Mouse (Mus musculus): ENCODE measurements at regions not wholly inside any gene's neighbourhood (a gene's known extent, or its start where the extent isn't known, plus 50 kb on each side); places are given as distances from the start of the nearest gene placed in this dataset.

DNA sequence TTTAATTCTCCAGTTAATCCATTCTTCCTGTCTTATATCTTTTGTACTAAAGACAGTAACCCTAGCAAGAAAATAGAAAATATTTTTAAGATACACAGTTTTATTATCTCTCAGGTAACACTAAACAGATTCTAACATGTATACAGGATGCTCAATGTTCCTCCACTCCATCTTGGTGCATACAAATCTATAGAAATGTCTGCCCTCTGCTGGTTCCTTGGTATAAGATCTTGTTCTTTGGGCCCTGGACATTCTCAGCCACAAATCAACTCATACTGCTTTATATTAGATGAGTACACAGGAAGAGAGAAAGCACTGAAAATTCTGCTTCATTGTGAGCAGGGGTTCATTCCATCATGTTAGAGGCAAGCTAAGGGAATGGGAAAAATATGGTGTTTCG, 260.6 kb downstream of the Lipi start:
- ATAC-seq (replicated peaks; ENCODE audit: low read depth, poor library complexity, severe bottlenecking), result peak; percentile 94

DNA sequence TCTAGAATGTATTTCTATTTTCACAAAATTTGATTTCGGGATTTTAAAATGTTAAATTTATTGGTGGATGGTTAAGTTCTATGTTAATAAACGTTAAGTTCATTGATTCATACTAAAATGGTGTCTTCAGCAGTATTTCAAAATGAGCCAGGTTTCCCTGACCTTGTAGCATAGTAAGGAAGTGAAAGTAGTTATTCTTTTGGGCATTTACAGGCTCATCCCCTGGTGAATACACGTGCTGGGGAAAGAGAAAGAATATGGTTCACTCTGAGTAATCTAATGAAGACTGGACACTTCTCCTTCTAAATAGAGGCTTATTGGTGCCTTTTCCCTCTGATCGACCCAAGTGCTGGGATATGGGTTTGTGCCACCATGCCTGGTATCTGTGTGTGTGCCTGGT, 281.1 kb downstream of the Lipi start:
- no peak for ATAC-seq (replicated peaks; ENCODE audit: low read depth, poor library complexity, severe bottlenecking)

DNA sequence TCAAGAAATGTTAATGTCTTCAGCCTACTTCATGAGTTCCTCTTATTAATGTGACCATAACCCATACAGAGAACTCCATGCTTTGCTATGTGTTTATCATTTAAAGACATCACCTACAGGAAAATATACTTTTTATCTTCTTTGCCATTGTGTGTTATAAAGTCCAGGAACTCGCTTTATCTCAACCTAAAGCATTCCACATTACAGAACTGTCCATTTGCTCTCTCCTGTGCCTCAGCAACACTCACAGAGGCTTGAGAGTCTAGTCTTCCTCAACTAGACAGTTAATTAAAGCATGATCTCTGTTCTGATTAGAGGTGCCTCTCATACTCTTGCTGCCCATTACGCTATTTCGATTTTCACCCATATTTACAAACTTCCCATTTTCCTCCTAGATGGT, 288.4 kb downstream of the Lipi start:
- ATAC-seq (replicated peaks; ENCODE audit: low read depth, poor library complexity, severe bottlenecking), result 0 out of 2 replicates have a peak, but pooled peaks have one; percentile 11

DNA sequence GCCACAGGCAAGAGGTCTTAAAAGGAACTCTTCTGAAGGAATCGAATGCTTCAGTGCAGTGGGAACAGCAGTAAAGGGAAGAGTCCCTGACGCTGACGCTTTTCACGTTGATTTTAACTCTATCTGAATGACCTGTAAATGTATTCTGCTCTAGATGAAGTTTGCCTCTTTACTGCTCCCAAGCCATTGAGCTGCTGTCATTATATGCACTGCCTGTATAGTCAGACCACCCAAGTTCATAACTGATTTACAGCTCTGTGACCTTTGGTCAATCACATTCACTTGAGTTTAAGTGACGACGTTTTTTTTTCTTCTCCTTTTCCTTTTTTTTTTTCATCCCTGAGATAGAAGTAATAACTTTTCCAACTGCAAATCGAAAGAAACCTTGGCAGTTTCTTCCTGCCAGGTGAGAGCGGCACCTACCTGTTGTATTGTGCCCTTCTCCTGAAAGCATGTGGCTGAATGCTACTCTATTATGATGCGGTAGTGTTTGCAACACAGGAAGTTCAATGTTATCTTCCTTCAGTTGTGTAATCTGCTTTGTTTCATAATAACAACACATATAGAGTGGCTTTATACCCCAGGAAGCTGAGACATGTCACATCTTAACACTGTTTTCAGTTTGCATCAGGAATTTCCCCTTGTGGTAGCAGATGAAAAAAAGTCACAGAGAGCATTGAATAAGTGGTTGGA, 293.0 kb downstream of the Lipi start:
- peak; percentile 68 for ATAC-seq (replicated peaks; ENCODE audit: low read depth, poor library complexity, severe bottlenecking)

DNA sequence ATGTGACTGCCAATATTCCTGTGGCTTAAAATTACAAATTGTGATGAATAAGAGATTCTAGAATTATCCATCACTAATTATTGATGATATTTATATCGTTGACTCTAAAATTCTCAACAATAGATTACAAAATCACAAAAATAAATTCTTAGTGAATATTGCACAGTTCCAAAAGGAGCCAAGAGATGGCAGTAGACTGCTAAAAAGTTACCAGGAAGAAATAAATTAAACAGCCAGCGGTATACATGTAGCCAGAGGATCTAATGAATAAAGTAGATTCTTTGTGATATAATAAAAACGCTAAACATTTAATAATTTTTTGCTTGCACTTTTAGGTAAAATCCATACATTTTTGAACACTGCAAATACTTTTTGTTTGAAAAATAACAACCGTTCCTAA, 294.7 kb downstream of the Lipi start:
- ATAC-seq (replicated peaks; ENCODE audit: low read depth, poor library complexity, severe bottlenecking), result peak; percentile 78; the same call in 1 of the 2 replicates

DNA sequence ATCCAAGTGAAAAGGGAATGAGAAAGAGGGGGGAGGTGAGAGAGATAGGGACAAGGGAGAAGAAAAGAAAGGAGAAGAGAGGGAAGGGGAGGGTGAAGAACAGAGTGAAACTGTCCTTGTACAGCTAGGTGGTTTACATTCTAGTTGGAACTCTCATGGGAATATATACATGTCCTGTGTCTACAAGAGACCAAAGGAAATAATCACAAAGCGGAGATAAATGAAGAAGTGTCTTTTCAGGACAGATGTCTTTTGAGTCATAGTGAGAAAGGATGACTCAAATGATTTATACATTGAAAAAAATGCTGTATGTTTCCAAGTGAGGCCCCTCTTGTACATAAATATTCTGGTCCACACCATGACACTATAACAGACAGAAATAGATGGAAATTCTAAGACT, 298.7 kb downstream of the Lipi start:
- no peak for ATAC-seq (replicated peaks; ENCODE audit: low read depth, poor library complexity, severe bottlenecking)

DNA sequence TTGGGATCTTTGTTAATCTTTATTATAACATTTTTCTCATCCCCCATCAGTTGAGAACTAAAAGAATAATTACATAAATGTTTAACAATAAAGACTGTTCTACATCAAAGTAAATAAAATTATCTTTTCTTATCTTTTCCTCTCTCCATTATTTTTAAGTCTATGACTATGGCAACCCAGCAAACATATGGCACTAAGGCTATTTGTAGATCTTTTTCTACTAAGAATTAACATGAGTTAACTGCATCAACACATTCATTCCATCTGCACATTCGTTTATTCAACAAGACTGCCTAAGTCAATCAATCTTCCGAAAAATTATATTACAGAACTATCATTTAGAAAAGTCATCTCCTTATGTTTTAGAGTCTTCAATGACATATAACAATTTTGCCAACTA, 300.1 kb downstream of the Lipi start:
- ATAC-seq (replicated peaks; ENCODE audit: low read depth, poor library complexity, severe bottlenecking), result no peak

DNA sequence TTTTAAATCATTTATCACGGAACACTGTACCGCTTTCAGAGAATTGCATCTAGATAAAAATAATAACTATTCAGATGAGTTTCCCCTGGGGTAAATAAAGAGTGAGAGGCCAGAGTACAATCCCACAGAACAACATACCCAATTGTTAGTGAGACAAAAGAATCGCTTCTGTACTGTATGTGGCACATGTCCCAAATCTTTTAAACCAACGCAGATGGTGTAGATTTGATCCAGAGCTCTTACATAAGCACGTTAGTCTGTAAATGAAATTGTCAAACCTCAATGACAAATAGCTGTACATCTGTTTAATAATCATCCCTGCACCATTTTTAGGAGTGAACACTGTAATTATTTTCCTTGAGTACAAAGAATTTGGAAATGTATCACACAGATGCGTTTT, 322.0 kb downstream of the Lipi start:
- ATAC-seq (replicated peaks; ENCODE audit: low read depth, poor library complexity, severe bottlenecking), result no peak

DNA sequence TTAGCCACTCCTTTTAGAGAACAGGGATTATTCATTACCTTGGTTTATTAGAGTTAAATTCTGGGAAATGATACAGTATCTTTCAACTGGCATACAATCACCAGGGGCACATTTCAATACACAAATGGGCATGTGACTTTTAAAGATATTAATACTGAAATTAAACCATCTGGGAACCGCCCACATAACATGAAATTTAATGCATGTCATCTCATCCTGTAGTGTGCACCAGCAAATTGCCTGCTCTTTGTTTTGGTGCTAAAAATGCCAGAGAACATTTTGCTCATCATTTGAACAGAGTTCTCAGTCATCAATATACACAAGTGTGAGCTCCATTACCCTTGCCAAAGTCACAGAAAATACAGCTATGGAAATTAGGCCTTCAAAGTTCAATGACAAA, 330.9 kb downstream of the Lipi start:
- no peak for ATAC-seq (replicated peaks; ENCODE audit: low read depth, poor library complexity, severe bottlenecking)

DNA sequence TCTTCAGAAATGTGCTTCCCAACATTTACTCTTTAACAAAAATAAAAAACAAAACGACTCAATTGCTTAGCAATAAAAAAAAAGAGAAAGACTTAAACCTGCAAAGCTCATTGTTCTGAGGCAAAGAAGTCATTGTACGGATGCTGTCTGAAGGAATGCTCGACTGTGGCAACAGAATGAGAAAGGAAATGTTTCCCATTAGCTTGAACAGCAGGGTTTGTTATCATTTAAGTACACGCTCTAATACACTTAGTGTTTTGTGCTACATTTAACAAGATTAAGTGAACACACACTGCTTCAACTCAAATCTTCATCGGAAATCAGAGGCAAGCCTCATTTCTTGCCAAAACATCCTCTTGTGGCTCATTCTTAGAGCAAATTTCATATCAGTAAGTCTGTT, 336.7 kb downstream of the Lipi start:
- no peak for ATAC-seq (replicated peaks; ENCODE audit: low read depth, poor library complexity, severe bottlenecking)

DNA sequence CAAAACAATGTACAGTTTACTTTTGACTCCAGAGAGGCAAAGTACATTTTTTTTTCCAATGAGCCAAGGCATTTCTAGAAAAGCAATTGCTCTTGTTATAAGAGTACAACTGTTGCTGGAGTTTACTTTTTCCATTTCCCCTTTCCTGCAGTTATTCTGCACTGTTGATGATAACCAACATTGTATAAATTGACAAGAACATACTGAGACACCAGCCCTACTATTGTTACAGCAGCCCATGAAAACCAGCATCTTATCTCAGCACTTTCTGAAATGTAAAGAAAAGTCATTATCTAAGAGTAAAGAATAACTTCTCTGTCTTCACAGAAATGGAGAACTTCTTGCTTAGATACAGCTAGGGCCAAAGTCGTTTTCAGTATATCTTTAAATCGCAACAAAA, 345.5 kb downstream of the Lipi start:
- no peak for ATAC-seq (replicated peaks; ENCODE audit: low read depth, poor library complexity, severe bottlenecking)

DNA sequence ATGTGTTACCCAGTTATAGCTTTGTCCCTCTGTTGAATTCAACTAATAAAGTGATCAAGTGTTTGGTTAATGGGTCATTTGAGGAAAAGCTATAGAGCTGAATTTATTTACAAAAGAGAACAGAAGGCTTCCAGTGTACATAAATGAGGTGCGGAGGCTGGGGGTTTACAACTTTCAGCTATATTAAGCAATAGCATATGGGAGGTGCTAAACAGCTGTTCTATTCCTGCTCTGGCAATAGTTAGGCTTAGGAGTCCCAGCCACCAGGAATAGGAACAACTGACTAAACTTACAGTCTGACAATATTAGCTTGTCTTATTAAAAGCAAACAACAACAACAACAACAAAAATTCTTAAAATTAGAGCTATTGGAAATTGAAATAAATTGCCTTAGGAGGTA, 353.7 kb downstream of the Lipi start:
- no peak for ATAC-seq (replicated peaks; ENCODE audit: low read depth, poor library complexity, severe bottlenecking)

DNA sequence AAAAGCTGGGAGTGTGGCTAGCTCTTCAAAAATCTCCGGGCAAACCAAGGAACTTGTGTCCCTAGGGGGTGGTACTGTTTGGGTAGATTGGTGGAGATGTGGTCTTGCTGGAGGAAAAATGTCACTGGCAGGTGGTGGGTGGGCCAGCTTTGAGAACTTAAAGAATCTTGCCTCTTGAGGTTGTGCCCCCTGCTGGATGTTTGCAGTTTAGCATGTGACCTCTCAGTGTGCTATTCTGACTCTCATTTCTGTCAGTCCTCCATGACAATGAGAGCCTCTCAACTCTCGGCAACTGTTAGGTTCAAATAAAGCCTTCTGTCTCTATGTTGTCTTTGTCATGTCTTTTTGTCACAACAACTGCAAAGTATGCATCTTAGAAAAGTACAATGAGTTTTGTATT, 392.5 kb downstream of the Lipi start:
- peak; percentile 72; the same call in 1 of the 2 replicates for ATAC-seq (replicated peaks; ENCODE audit: low read depth, poor library complexity, severe bottlenecking)

DNA sequence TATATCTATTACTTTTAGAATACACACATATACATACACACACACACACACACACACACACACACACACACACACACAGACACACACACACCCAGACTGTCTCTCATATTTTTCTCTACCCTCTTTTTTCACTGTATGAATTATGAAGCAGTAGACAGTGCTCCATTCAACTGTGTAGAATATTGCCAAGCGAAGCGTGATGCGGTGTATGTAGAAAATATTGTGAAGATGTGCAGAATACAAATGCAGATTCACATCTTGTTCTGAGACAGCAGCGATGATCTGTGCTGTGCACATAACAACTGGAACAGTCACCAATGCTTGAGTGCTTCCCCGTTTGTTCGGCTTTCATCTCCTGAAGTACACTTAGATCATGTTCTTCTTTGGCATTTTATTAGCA, 395.5 kb downstream of the Lipi start:
- ATAC-seq (replicated peaks; ENCODE audit: low read depth, poor library complexity, severe bottlenecking), result no peak

DNA sequence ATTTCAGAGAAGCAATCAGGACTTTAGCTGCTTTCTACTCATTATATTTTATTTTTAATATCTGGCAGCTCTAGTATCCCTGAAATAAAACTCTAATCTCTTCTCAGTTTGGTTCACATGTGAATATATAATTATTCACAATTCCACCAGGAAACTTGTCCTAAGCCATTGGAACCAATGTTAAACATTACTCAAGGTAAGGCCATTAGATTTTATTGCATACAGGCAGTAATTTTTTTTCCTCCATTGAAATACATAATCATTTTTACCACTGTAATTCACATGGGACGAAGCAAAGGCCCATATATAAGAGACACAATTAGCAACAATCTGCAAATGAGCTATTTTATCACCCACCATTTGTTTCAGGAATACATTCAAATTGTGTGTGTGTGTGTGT, 419.8 kb downstream of the Lipi start:
- ATAC-seq (replicated peaks; ENCODE audit: low read depth, poor library complexity, severe bottlenecking), result no peak

DNA sequence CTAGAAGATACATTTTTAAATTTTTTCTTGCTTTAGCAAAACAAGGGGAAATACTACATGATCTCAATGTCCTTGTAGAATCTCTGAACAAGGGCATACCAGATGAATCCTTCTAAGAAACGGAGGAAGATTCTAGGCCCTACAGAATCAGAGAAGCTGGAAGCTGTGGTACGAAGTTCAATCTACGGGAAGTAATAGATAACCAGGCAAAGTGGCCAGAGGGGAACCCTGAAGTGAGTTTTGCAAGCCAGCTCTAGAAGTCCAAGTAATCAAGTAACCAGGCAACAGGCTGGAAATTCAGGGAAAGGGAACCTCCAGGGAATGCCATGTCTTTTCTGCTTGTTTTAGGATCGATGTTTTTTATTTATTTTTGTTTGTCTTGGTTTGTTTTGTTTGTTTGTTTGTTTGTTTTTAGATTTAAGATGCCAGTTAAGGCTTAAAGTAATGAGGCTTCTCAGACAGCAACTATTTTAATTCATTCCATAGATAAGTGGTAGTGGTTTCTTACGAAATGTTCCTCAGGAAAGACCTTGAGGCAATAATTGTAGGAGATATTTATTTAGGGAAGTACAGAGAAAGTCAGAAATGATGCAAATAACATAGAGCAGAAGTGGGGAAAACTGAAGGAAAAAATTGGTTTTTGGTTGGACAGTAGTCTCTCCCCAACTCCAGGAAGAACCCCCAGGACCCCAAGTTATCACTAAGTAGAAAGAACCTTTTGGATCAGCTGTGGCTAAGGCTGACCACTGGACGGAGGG, 420.7 kb downstream of the Lipi start:
- ATAC-seq (replicated peaks; ENCODE audit: low read depth, poor library complexity, severe bottlenecking), result 0 out of 2 replicates have a peak, but pooled peaks have one; percentile 39

DNA sequence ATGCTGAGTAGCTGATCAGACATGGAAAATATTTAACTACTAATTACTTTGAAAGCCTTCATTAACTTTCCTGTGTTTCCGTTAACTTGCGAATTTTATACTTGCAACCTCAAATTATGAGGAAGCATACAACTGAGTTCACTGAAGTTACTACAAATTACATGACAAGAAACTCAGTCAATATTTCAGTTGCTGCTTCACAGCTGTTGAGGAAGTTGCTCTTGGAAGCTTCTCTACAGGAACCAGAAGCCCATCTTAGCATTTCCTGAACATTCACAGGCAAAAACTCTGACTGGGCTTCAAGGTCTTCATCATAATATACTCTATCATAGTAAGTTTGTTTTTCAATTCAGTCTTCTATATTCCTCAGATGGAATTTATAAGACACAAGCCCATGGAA, 426.1 kb downstream of the Lipi start:
- ATAC-seq (replicated peaks; ENCODE audit: low read depth, poor library complexity, severe bottlenecking), result peak; percentile 65

DNA sequence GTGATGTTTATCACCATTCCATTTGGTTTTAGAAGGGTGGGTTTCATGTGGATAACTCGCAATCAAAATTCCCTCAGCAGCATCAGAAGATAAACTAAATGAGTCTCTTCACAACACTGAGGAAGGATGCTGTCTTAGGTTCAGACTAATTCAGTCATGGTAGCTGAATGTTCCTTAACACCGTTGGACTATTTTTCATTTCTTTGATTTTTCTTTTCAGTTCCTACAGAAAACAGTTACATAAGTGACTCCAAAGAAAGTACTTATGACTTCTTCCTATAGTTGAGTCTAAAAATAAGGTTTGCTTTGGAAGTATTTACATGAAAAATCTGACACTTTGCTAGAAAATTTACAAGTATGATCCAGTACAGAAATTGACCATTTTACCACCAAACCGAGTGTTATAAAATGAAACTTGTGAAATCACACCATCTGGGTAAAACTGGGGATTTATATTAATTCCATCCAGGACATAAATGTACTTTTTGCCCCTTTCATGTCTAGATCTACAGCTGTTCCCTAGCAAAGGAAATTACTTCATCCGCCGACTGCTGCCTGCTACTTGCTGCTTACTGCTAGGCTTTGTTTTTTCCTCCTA, 430.3 kb downstream of the Lipi start:
- ATAC-seq (replicated peaks; ENCODE audit: low read depth, poor library complexity, severe bottlenecking), result no peak
